Mouse (Mus musculus) ES-Bruce4 (cell line): Measurements from ENCODE around the gene Rpa3. TPM values are rescaled to one million over a fixed set of nuclear protein-coding genes. Genes with fewer than 3 reads are reported as not detected.

Source experiments
- H3K27ac ChIP-seq: 2 replicates; pipeline ENCODE4 v1.5.1; 2012; ENCODE audit warnings: low read length, inconsistent platforms; ENCODE audit not compliant: insufficient read depth
- H3K27me3 ChIP-seq: 2 replicates; pipeline ENCODE4 v1.6.1; 2012; ENCODE audit warnings: mild to moderate bottlenecking, low read length, inconsistent platforms; ENCODE audit not compliant: control insufficient read depth, poor library complexity, insufficient read depth, severe bottlenecking
- H3K36me3 ChIP-seq: 2 replicates; pipeline ENCODE4 v1.6.1; 2012; ENCODE audit warnings: inconsistent platforms, mild to moderate bottlenecking, low read length, moderate library complexity; ENCODE audit not compliant: control insufficient read depth, poor library complexity, insufficient read depth, severe bottlenecking
- H3K4me1 ChIP-seq: one replicate; pipeline ENCODE4 v1.8.1; 2011; ENCODE audit warnings: low read length; ENCODE audit not compliant: control insufficient read depth, insufficient read depth
- H3K4me3 ChIP-seq: 2 replicates; pipeline ENCODE4 v1.5.1; 2011; ENCODE audit warnings: low read depth, mild to moderate bottlenecking, low read length
- H3K9ac ChIP-seq: 2 replicates; pipeline ENCODE4 v1.6.1; 2012; ENCODE audit warnings: low read depth, mild to moderate bottlenecking, inconsistent platforms; ENCODE audit not compliant: poor library complexity, severe bottlenecking
- H3K9me3 ChIP-seq: replicated peaks from 2 replicates; pipeline ENCODE4 v1.6.1; 2012; ENCODE audit warnings: mild to moderate bottlenecking, low read length, inconsistent platforms; ENCODE audit not compliant: control insufficient read depth, poor library complexity, insufficient read depth, severe bottlenecking
- CTCF ChIP-seq: IDR thresholded peaks from one replicate; pipeline ENCODE4 v1.8.1; 2011; ENCODE audit warnings: low read depth, low read length
- EP300 ChIP-seq: IDR thresholded peaks from 2 replicates; pipeline ENCODE4 v1.6.1; 2011; ENCODE audit warnings: low read depth, low read length; ENCODE audit not compliant: insufficient read depth
- POLR2A ChIP-seq: IDR thresholded peaks from one replicate; pipeline ENCODE4 v1.8.1; 2011; ENCODE audit warnings: low read length; ENCODE audit not compliant: insufficient read depth
- polyA plus RNA-seq: library from polyadenylated mRNA; stranded (reverse); fragments of >200 nt; gene quantifications from 2 replicates; pipeline ENCODE4 v1.2.4, GENCODE M21; 2011; ENCODE audit warnings: low read depth; ENCODE audit not compliant: missing spikeins, insufficient read depth, insufficient read length

The Rpa3 gene
- 153 and 163 TPM in 2 replicates for polyA plus RNA-seq

GRCm38 (mm10) chr6:8259004-8259666 is at the start of gene Rpa3, which contains the start of the genes Umad1 and Gm45062:
Rpa3 (minus strand) TSS chr6:8259173.
Umad1 (plus strand) TSS chr6:8259288.
Gm45062 (plus strand) TSS chr6:8259450.
- Histone ChIP-seq H3K4me1 (no peaks in the 10 kb centered on the region), H3K27me3 (no peaks in the 10 kb centered on the region), H3K9me3 (no peaks in the 10 kb centered on the region), H3K9ac (peak within 1 kb of the TSS; percentile 72), H3K36me3 (peaks cover 2% of the 10 kb centered on the region), H3K4me3 (peak within 1 kb of the TSS; percentile 98), H3K27ac (no peak within 1 kb of the TSS)
- no peak for TF ChIP-seq CTCF
- no peak for TF ChIP-seq EP300
- TF ChIP-seq POLR2A: peak; percentile 73

DNA sequence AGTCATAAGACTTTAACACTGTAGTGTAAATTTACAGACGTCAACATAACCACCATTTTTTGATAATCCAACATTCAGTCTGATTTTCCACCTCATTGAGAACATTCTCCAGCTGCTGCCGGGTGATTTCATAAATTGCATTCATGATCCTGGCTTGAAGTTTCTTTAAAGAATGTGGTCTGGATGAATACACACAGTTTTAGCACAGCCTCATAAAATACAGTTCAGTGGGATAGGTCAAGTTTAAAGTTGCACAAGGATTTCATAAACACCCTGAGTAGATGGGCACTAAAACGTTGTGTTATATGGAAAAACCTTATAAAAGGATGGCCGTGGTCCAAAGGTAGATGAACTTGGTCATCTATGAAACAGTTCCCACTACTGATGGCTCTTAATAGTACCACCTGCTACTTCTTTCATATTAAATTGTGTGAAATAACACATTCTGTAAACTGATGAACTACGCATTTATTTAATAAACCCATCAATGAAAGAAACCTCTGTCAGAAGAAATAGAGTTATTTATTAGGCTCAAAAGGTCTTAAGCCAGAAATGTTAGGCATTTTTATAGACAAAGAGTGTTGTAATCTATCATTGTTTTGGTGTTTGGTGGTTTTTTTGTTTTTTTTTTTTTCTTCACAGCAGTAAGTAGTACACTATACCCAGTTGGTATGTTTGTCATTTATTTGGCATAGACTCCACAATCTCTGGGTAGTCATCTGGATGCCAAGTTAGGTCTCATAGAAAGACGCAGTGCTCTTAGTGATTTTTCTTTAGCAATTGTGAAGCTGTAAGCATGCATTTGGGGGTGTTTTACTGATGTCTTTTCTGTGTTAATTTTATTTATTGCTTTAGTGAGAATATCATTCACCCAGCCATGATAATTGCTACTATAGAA is 49.2 kb upstream of the Rpa3 start:
- TF ChIP-seq POLR2A: no peak
- TF ChIP-seq CTCF: no peak
- no peak for TF ChIP-seq EP300
- no peaks in the 10 kb centered on the region for H3K27me3 ChIP-seq
- no peak overlapping the region for H3K4me3 ChIP-seq
- no peaks in the 10 kb centered on the region for H3K36me3 ChIP-seq
- no peak overlapping the region for H3K27ac ChIP-seq
- no peak overlapping the region for H3K9ac ChIP-seq
- H3K9me3 ChIP-seq: no peaks in the 10 kb centered on the region
- H3K4me1 ChIP-seq: no peaks in the 10 kb centered on the region

- H3K9ac ChIP-seq: no peak overlapping the region
- no peak for TF ChIP-seq CTCF
- no peak for TF ChIP-seq EP300
- TF ChIP-seq POLR2A: no peak
- H3K27ac ChIP-seq: no peak overlapping the region
- no peaks in the 10 kb centered on the region for H3K27me3 ChIP-seq
- no peak overlapping the region for H3K4me3 ChIP-seq
- H3K36me3 ChIP-seq: no peaks in the 10 kb centered on the region
- no peaks in the 10 kb centered on the region for H3K9me3 ChIP-seq
- no peaks in the 10 kb centered on the region for H3K4me1 ChIP-seq
Observed at GRCm38 (mm10) chr6:8299066-8299863, 40.3 kb upstream of the Rpa3 start.

GRCm38 (mm10) chr6:8294048-8294784 is 35.2 kb upstream of the Rpa3 start:
- H3K36me3 ChIP-seq: no peaks in the 10 kb centered on the region
- H3K27me3 ChIP-seq: no peaks in the 10 kb centered on the region
- no peak for TF ChIP-seq POLR2A
- H3K4me1 ChIP-seq: no peaks in the 10 kb centered on the region
- H3K4me3 ChIP-seq: no peak overlapping the region
- no peak overlapping the region for H3K9ac ChIP-seq
- no peaks in the 10 kb centered on the region for H3K9me3 ChIP-seq
- no peak overlapping the region for H3K27ac ChIP-seq

DNA sequence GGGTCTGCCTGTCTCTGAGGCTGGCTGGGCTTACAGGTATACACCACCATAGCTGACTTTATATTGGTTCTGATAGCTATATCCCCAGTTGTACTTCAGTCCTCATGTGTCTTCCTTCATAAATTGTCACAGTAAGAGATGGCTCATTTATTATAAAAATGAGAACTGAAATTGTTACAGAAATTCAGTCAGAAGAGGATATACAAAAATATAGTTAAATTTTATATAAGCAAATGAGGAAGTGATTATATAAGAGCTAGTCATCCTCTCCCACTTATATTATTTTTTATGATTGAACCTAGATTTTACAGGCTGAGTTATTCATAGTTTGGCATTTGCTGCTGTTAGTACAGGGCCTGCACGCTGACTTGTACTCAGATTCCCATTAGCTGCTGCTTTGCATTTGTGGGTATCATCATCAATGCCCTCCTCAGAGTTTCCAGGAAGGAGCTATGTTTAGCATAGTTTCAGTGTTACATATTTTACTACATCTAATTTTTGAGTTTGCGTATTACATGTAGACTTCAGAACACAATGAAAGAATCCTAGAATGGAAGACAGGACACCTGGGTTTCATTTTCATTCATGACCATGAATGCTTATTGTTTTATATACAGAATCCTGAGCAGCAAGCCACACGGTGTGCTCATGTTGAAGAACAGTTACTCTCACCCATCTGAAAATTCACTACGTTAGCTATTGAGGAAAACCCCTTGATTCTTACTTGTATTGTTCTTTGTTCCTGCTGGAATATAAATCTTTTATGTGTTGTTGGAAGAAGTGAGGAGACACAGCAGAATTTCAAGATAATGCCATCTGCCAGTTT is 30.0 kb upstream of the Rpa3 start:
- H3K27ac ChIP-seq: no peak overlapping the region
- no peaks in the 10 kb centered on the region for H3K4me1 ChIP-seq
- TF ChIP-seq EP300 (no peak), POLR2A (no peak), CTCF (no peak)
- H3K9ac ChIP-seq: no peak overlapping the region
- no peaks in the 10 kb centered on the region for H3K36me3 ChIP-seq
- H3K27me3 ChIP-seq: no peaks in the 10 kb centered on the region
- no peaks in the 10 kb centered on the region for H3K9me3 ChIP-seq
- H3K4me3 ChIP-seq: no peak overlapping the region
